Mouse (Mus musculus) E14TG2a.4 (cell line): ENCODE measurements around the gene Dnajb3.
A peak's percentile ranks its signal among the peaks of the same experiment; 100 is the strongest.

Source experiments
- H3K27me3 ChIP-seq: 2 replicates; pipeline ENCODE4 v1.6.1; 2014; ENCODE audit warnings: low read length, control low read depth; ENCODE audit not compliant: insufficient read depth
- H3K36me3 ChIP-seq: 2 replicates; pipeline ENCODE4 v1.6.1; 2014; ENCODE audit warnings: low read length, control low read depth; ENCODE audit not compliant: insufficient read depth
- H3K4me1 ChIP-seq: replicated peaks from 2 replicates; pipeline ENCODE4 v1.6.1; 2014; ENCODE audit warnings: low read depth, low read length, control low read depth
- H3K4me3 ChIP-seq: replicated peaks from 2 replicates; pipeline ENCODE4 v1.5.1; 2014; ENCODE audit warnings: mild to moderate bottlenecking, low read length
- H3K9me3 ChIP-seq: 2 replicates; pipeline ENCODE4 v1.6.1; 2014; ENCODE audit warnings: low read length, control low read depth
- CTCF ChIP-seq: conservative IDR thresholded peaks from 2 replicates; pipeline ENCODE4 v1.5.1; 2014; ENCODE audit warnings: low read length
- NANOG ChIP-seq: IDR thresholded peaks from 2 replicates; pipeline ENCODE4 v1.6.1; 2014; ENCODE audit warnings: borderline replicate concordance, low read length, mixed read lengths
- POU5F1 ChIP-seq: IDR thresholded peaks from 2 replicates; pipeline ENCODE4 v1.6.1; 2014; ENCODE audit warnings: low read length, borderline replicate concordance

Dnajb3 gene

DNA sequence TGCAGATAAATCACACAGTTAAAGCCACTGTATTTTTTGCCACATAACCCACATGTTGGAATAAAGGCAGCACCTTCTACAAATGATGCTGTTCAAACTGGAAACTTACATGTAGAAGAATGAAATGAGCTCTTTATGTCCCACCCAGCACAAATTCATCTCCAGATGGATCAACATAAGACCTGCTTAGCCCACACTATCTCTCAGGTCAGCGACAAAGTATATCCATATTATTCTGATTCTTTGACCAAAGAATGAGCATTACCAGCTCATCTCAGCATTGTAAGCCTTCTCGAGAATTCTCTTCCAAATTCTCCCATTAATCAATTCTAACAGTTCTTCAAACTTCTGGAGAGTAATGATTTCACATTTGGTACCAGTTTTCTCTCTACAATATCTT lies 16.6 kb upstream of the Dnajb3 start:
- no peaks in the 10 kb centered on the region for H3K4me1 ChIP-seq
- peaks cover 5% of the 10 kb centered on the region for H3K9me3 ChIP-seq
- no peaks in the 10 kb centered on the region for H3K36me3 ChIP-seq
- H3K4me3 ChIP-seq = no peak overlapping the region
- no peaks in the 10 kb centered on the region for H3K27me3 ChIP-seq
- TF ChIP-seq NANOG = no peak
- TF ChIP-seq POU5F1 = no peak
- TF ChIP-seq CTCF = no peak

DNA sequence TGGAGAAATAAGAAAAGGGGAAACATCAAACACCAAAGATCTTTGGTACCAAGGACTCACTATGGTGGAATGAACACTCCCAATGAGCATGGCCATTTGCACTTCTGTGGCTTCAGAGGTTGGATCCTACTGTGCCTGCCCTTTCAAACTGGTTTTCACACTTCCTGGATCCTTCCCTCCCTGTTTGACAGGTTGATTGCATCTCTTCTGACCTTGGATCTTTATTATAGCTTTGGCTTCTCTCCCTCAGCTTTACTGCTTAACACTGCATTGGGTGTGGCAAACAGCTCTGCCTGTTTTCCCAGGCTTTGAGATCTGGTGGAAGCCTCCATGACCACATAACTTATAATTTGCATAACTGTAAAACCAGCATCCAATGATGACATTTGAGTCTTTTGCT lies 14.8 kb upstream of the Dnajb3 start:
- no peaks in the 10 kb centered on the region for H3K36me3 ChIP-seq
- H3K4me3 ChIP-seq = no peak overlapping the region
- no peaks in the 10 kb centered on the region for H3K27me3 ChIP-seq
- no peaks in the 10 kb centered on the region for H3K4me1 ChIP-seq
- TF ChIP-seq CTCF = no peak
- TF ChIP-seq POU5F1 = no peak
- no peak for TF ChIP-seq NANOG
- peaks cover 8% of the 10 kb centered on the region for H3K9me3 ChIP-seq

DNA sequence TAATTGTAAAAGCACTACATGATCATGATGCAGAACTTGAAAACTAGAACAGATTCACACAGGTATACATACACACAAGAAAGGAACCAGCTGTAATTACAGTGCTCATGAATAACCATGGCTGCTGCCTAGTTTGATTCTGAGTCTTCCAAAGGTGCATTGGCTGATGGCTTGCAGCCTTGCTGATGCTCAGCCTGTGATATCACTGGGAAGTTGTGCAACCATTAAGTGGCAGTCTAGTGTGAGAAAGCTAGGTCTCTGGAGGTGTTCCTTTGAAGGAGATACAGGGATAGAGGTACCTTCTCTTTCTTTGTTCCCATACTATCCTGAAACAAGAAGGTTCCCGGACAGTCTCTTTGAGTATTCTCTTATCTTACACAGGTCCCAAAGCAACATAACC lies 13.5 kb upstream of the Dnajb3 start:
- no peak overlapping the region for H3K4me3 ChIP-seq
- no peaks in the 10 kb centered on the region for H3K36me3 ChIP-seq
- H3K4me1 ChIP-seq = no peaks in the 10 kb centered on the region
- peaks cover 8% of the 10 kb centered on the region for H3K9me3 ChIP-seq
- H3K27me3 ChIP-seq = no peaks in the 10 kb centered on the region; the same call in 1 of the 2 replicates
- TF ChIP-seq CTCF (no peak), POU5F1 (no peak), NANOG (no peak)

DNA sequence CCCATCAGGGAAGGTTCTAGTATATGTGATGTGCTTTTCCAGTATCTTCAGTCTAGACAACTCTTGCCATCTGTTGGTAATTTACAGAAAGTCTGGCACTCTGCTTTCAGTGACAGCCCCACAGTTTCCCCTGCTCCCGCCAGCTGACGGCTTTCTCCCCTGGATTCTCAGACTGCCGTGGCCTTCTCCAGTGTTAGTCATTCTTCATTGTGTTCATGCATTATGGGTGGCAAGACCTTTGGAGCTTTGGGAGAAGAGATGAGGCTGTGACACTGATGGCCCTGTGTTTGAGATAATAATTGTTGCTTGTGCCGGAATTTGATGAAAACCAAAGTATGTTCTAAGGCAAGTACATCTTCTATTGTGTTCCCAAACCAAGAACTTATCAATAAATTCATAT lies 13.0 kb upstream of the Dnajb3 start:
- H3K9me3 ChIP-seq = peaks cover 8% of the 10 kb centered on the region
- TF ChIP-seq NANOG (no peak), POU5F1 (no peak), CTCF (no peak)
- no peaks in the 10 kb centered on the region for H3K36me3 ChIP-seq
- H3K4me1 ChIP-seq = no peaks in the 10 kb centered on the region
- H3K27me3 ChIP-seq = peaks cover 2% of the 10 kb centered on the region; the same call in 1 of the 2 replicates
- H3K4me3 ChIP-seq = no peak overlapping the region

DNA sequence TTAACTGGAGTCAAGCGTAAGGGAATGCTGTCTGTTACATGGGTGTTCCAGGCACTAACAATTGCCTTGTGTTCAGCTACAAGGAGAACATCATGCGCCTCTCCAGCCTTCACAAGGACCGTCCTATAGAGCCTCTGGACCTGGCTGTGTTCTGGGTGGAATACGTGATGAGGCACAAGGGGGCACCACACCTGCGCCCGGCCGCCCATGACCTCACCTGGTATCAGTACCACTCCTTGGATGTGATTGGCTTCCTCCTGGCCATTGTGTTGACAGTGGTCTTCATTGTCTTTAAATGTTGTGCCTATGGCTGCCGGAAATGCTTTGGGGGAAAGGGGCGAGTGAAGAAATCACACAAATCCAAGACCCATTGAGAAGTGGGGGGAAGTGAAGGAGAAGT lies 12.5 kb upstream of the Dnajb3 start:
- TF ChIP-seq POU5F1 (no peak), CTCF (no peak), NANOG (no peak)

DNA sequence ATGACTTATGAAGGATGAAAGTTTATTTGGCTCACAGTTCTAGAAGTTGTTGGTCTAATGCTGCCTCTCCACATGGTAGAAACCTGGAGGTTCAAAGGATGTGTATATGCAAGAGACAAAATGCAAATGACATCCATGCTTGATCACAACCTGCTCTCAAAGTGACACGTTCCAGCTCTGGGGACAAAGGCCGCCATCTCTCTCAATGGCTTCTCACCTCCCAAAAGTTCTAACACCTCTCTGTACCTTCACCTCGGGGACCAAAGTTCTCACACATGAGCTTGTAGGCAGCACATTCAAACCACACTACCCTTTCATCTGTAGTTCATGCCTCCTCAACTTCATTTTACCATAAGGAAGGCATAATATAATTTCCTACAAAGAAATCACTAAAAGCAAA lies 12.0 kb upstream of the Dnajb3 start:
- TF ChIP-seq CTCF (no peak), POU5F1 (no peak)
- H3K36me3 ChIP-seq = no peaks in the 10 kb centered on the region
- H3K27me3 ChIP-seq = peaks cover 2% of the 10 kb centered on the region; the same call in 1 of the 2 replicates
- H3K9me3 ChIP-seq = peaks cover 8% of the 10 kb centered on the region
- H3K4me1 ChIP-seq = no peaks in the 10 kb centered on the region
- H3K4me3 ChIP-seq = no peak overlapping the region

More for the DNA sequence above, 12.5 kb upstream of the Dnajb3 start:
- H3K4me1 ChIP-seq = no peaks in the 10 kb centered on the region
- H3K36me3 ChIP-seq = no peaks in the 10 kb centered on the region
- no peak overlapping the region for H3K4me3 ChIP-seq
- peaks cover 2% of the 10 kb centered on the region; the same call in 1 of the 2 replicates for H3K27me3 ChIP-seq
- H3K9me3 ChIP-seq = peaks cover 8% of the 10 kb centered on the region

DNA sequence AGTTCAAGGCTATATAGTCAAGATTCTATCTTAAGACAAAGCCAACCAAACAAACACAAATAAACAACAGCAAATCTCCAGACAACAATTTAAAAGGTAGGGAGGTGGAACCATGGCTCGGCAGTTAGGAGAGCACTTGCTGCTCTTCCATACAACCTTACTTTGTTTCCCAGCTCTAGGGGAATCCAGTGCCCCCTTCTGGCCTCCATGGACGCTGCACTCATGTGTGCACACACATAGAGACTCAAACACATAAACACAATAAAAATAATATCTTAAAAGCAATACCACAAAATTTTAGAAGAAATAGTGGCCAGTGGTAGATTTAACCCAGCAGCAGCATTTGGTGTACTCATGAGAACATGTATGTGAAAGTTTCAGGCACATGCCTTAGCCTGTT lies 11.6 kb upstream of the Dnajb3 start:
- Histone ChIP-seq H3K36me3 (no peaks in the 10 kb centered on the region), H3K4me1 (no peaks in the 10 kb centered on the region), H3K9me3 (peaks cover 8% of the 10 kb centered on the region), H3K27me3 (peaks cover 2% of the 10 kb centered on the region; the same call in 1 of the 2 replicates), H3K4me3 (no peak overlapping the region)
- TF ChIP-seq CTCF (peak; percentile 54), NANOG (no peak), POU5F1 (no peak)

DNA sequence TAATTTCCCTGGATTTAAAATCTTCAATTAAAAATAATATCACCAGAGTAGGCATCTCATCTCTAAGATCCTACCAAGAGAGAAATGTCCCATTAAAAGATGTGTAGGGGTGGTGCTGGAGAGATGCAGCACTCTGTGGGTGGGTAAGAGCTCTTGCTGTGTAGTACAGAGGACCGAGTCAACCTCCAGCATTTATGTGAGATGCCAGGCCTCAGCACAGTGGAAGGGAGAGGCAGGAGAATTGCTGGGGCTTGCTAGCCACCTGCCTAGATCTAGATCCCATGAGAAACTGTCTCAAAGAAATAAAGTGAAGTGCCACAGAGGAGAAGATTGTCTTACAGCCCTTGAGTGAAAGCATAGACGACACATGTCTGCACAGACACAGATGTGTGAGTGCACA lies 11.0 kb upstream of the Dnajb3 start:
- H3K36me3 ChIP-seq = no peaks in the 10 kb centered on the region
- H3K4me1 ChIP-seq = no peaks in the 10 kb centered on the region
- peaks cover 8% of the 10 kb centered on the region for H3K9me3 ChIP-seq
- H3K4me3 ChIP-seq = no peak overlapping the region
- peaks cover 2% of the 10 kb centered on the region; the same call in 1 of the 2 replicates for H3K27me3 ChIP-seq
- no peak for TF ChIP-seq NANOG
- TF ChIP-seq POU5F1 = no peak
- no peak for TF ChIP-seq CTCF
